Mouse (Mus musculus) activated CD4-positive, CD25-positive, alpha-beta regulatory T cell, adult 9 weeks (primary cell): ENCODE data around the gene Ppp1r8. TPM values are rescaled to one million over a fixed set of nuclear protein-coding genes. Genes with fewer than 3 reads are reported as not detected.

Experiments
- polyA plus RNA-seq: library from polyadenylated mRNA; unstranded; fragments of 100-300 nt; shearing (Covaris generic); gene quantifications from one replicate; pipeline ENCODE4 v1.2.1, GENCODE M21; 2017

Gene Ppp1r8
- polyA plus RNA-seq: 61.4 TPM

GRCm38 (mm10) chr4:132842970-132843704, at the start of gene Ppp1r8:
Gene Ppp1r8 (minus strand): TSS chr4:132843169.

GRCm38 (mm10) chr4:132884064-132884843, 41.3 kb upstream of the Ppp1r8 start, which contains the start of gene Stx12:
Gene Stx12 (minus strand): TSS chr4:132884509.

GRCm38 (mm10) chr4:132796196-132796886, 46.6 kb downstream of the Ppp1r8 start, which contains the start of gene Themis2:
Gene Themis2 (minus strand): TSS chr4:132796387.

Other genes with a start within 250 kb of the Ppp1r8 start
- 48.6 TPM for gene Eya3, start 204.2 kb downstream of the Ppp1r8 start, polyA plus RNA-seq
- 7.3 TPM for gene Xkr8, start 110.6 kb downstream of the Ppp1r8 start, polyA plus RNA-seq
- gene Smpdl3b, start 85.9 kb downstream of the Ppp1r8 start, polyA plus RNA-seq: 2.8 TPM
- gene Rpa2, start 74.8 kb downstream of the Ppp1r8 start, polyA plus RNA-seq: 59.5 TPM
- 3.2 TPM for gene Themis2, start 46.8 kb downstream of the Ppp1r8 start, polyA plus RNA-seq
- 42.5 TPM for gene Stx12, start 41.3 kb upstream of the Ppp1r8 start, polyA plus RNA-seq
- 22.8 TPM for gene Fam76a, start 79.4 kb upstream of the Ppp1r8 start, polyA plus RNA-seq
- gene Fgr, start 130.9 kb upstream of the Ppp1r8 start, polyA plus RNA-seq: 5.5 TPM
- gene Ahdc1, start 168.1 kb upstream of the Ppp1r8 start, polyA plus RNA-seq: 8.2 TPM